Mouse (Mus musculus): ENCODE data around the gene Tmem100. TPM values are rescaled to one million over a fixed set of nuclear protein-coding genes. Genes with fewer than 3 reads are reported as not detected.

Tmem100 gene
- polyA plus RNA-seq, 1 experiment from 2014 or later, result 7.7 TPM

DNA sequence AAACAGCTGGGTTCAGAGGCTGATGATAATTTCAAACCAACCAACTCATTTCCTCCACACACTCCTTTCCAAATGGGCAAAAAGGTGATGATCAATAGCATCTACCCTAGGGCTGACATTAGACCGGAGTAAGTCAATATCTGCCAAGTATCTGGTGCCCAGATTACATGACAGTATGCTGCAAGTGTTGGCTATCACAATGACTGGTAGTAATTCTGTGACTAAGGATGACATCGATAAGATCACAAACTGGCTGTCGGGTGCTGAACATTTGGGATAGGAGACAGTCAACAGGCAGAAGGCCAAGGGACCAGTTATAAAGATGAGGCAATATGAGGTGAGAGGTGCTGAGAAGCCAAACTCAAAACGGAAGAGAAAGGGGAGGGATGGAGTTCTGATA is 29.5 kb upstream of the Tmem100 start:
- Histone ChIP-seq H3K9me3 (no peaks in the 10 kb centered on the region), H3K36me3 (replicated peaks) (no peaks in the 10 kb centered on the region), H3K27ac (replicated peaks) (no peak overlapping the region), H3K4me3 (no peak overlapping the region), H3K4me1 (peaks cover 8% of the 10 kb centered on the region), H3K27me3 (replicated peaks; ENCODE audit: low read depth, poor library complexity, severe bottlenecking) (no peaks in the 10 kb centered on the region)
- 88% methylated on average over 4 of the region's 4 CpGs for WGBS
- no peak for DNase-seq (ENCODE audit: low spot score)

DNA sequence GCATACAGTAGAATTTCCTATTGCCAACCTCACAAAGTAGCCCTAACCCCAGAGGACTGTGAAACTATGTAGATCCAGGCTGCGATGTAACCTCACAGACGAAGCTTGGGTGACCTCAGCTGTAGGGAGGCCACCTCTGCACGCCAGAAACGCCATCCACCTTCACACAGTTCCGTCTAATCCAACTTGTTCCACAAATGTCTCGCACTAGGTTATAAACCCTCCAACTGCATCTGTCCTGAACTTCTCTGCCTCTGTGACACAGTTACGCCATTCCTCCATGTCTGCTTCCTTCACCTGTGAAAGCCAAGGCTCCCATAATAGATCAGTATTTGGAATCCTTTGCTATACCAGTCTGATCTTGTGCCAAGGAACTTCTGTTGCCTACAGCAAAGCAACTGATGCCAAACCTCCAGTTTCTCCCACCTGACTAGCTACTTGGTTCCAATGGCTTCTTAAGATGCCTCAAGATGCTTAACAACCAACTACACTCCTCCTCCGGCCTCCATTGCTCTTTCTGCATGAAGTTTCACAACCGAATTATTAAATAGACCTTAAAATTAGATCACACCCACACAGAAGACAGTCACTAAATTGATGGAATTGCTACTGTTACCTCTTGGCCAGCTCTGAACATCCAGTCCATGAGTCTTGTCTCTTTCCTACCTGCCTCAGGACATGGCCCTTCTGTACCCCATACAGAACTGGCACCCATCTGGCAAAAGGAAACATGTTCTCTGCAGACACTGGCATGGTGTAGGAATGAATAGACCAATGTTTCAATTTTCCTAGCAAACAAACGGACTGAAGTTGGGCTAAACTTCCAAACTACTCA is 28.5 kb upstream of the Tmem100 start:
- H3K9me3 ChIP-seq, result no peaks in the 10 kb centered on the region
- DNase-seq (ENCODE audit: low spot score), result no peak
- H3K36me3 ChIP-seq (replicated peaks), result no peaks in the 10 kb centered on the region
- peaks cover 8% of the 10 kb centered on the region for H3K4me1 ChIP-seq
- peak overlapping the region; percentile 74 for H3K4me3 ChIP-seq
- no peaks in the 10 kb centered on the region for H3K27me3 ChIP-seq (replicated peaks; ENCODE audit: low read depth, poor library complexity, severe bottlenecking)
- no peak overlapping the region for H3K27ac ChIP-seq (replicated peaks)
- 86% methylated on average over 10 of the region's 10 CpGs for WGBS

DNA sequence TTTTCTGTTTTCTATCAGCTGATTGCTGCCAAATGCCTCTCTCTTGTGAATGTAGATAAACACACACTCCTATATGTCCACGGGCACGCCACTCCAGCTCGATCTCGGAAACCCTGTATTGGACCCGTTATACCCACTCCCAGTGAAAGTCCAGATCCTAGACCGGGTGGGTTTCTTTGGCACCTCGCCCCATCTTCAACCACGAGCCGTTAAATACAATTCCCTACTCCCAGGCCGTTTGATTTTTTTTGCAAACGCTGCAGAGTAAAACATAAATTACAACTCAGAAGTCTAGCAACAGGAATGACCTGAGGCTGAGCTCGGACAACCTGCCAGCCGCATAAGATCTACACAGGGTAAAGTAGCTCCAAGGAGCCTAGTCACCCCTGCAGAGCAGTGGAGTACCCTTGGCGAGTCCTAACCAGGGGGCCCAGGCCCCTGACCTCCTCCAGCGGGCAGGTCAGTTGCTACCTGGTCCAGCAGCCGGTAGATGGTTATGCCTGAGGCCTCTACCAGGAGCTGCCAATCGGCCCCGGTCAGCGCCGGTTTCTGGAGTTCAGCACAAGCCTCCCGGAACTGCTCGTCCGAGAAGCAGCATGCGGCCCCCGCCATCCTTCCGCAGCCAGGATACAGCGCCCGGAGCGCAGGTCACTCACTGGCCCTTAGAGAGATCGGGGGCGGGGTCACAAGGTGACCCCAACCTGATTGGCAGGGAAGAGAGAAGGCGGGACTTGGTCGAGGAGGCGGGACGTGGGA is 27.7 kb upstream of the Tmem100 start, which contains the start of gene Pctp:
Gene Pctp (minus strand): TSS at position 664 of the 756 bp plus-strand sequence.
- 16% methylated on average over 35 of the region's 35 CpGs for WGBS
- peaks cover 8% of the 10 kb centered on the region for H3K4me1 ChIP-seq
- H3K9me3 ChIP-seq, result no peaks in the 10 kb centered on the region
- H3K27me3 ChIP-seq (replicated peaks; ENCODE audit: low read depth, poor library complexity, severe bottlenecking), result no peaks in the 10 kb centered on the region
- DNase-seq (ENCODE audit: low spot score), result peak; percentile 92
- H3K36me3 ChIP-seq (replicated peaks), result no peaks in the 10 kb centered on the region
- peak within 1 kb of the TSS; percentile 88 for H3K27ac ChIP-seq (replicated peaks)
- H3K4me3 ChIP-seq, result peak within 1 kb of the TSS; percentile 74

DNA sequence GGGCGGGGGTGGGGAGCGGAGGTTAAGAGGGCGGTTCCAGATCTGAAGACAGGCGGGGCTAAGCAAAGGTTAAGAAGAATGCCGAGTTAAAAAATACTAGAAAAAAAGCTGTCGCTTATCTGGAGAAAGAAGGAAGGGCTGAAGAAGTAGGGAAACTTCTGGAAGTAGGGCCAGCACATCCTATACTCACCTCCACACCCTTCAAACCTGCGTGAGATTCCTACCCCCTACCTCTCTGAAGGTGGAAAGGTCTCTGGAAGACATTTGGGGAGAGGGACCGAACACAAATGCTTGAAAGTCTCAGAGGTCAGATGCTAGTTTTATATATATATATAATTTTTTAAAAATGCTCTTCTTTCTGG is 27.2 kb upstream of the Tmem100 start:
- WGBS, result 11% methylated on average over 8 of the region's 8 CpGs
- peak overlapping the region; percentile 59; the same call in 1 of the 2 replicates for H3K27ac ChIP-seq (replicated peaks)

DNA sequence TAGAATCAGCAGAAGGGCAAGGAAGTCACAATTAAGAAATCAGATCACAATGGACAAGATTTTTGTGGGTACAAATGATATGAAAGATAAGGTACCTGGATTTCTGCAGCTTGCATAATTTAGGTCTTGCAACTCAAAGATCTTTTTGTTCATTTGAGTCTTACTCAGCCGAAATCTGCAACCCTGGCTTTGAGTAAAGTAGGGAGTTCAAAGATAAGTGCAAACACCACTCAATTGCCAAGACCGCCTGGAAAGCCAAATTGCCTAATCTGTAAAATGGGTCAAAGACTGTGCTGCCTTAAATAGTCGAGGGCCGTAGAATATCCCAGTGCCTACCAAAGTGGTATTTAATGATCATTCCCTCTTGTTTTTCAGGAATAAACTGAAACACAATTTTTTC is 26.8 kb upstream of the Tmem100 start:
- Histone ChIP-seq H3K36me3 (replicated peaks) (no peaks in the 10 kb centered on the region), H3K27ac (replicated peaks) (no peak overlapping the region), H3K27me3 (replicated peaks; ENCODE audit: low read depth, poor library complexity, severe bottlenecking) (no peaks in the 10 kb centered on the region), H3K4me1 (peaks cover 8% of the 10 kb centered on the region), H3K4me3 (no peak overlapping the region; the same call in 1 of the 2 replicates), H3K9me3 (no peaks in the 10 kb centered on the region)
- DNase-seq (ENCODE audit: low spot score), result no peak
- WGBS, result 92% methylated on average over 4 of the region's 4 CpGs

More for the DNA sequence above, 27.2 kb upstream of the Tmem100 start:
- DNase-seq (ENCODE audit: low spot score), result no peak
- H3K27me3 ChIP-seq (replicated peaks; ENCODE audit: low read depth, poor library complexity, severe bottlenecking), result no peaks in the 10 kb centered on the region
- no peaks in the 10 kb centered on the region for H3K9me3 ChIP-seq
- H3K36me3 ChIP-seq (replicated peaks), result no peaks in the 10 kb centered on the region
- H3K4me3 ChIP-seq, result peak overlapping the region; percentile 74
- H3K4me1 ChIP-seq, result peaks cover 8% of the 10 kb centered on the region

DNA sequence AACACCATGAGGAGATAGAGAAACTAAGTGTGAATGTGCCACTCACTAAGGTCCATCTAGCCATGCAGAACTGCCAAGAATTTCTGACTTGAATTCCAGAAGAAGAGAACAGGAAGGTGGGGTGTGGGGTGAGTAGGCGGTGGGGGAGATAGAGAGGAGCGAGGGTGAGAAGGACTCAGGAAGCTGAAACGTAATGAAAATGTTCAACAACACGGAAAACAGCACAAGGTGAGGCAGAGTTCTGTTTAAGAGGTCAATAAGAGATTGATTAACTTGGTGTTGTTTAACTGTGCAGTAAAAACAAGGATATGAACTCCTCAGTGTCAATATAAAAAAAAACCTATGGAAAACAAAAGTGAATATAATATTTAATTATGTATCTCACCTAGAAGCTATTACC is 24.0 kb upstream of the Tmem100 start:
- 78% methylated on average over 4 of the region's 4 CpGs for WGBS
- H3K27ac ChIP-seq (replicated peaks), result no peak overlapping the region
- H3K4me1 ChIP-seq, result peaks cover 8% of the 10 kb centered on the region
- H3K4me3 ChIP-seq, result no peak overlapping the region
- H3K9me3 ChIP-seq, result no peaks in the 10 kb centered on the region
- DNase-seq (ENCODE audit: low spot score), result no peak
- H3K27me3 ChIP-seq (replicated peaks; ENCODE audit: low read depth, poor library complexity, severe bottlenecking), result 0 out of 2 replicates have a peak, but pooled peaks cover 4% of the 10 kb centered on the region
- H3K36me3 ChIP-seq (replicated peaks), result no peaks in the 10 kb centered on the region

DNA sequence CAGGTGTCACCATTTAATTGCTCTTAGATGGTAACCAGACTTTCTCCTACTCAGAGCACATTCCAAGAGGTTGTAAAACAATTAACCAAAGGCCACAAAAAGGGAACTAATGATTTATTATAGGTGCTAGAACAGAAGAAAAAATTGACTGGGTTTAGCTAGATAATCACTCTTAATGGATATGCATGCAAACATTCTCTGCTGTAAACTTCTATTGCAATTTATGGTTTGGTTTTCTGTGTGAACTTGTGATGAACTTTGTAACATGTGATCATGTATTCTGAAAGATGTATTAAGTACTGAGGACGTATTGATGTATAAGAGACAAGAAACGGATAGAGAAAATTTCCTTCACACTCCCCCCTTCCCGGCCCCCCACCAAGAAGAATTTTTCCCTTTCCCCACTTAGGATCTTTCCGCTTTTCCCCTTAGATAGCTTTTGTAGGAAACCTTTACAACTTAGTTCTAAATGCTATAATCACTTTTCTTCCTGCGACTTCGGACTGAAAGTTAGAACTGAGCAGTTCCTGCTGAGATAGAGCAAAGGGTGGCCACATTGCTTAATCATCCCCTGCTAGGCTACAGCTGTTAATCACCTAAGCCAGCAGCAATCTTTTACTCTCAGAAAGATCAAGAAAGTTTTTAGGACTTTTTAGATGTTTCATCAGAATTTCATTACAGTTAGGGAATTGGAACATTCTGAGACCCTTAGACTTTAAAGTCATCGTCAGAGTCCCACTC is 22.2 kb upstream of the Tmem100 start:
- Histone ChIP-seq H3K9me3 (no peaks in the 10 kb centered on the region), H3K4me3 (no peak overlapping the region), H3K27ac (replicated peaks) (no peak overlapping the region), H3K27me3 (replicated peaks; ENCODE audit: low read depth, poor library complexity, severe bottlenecking) (0 out of 2 replicates have a peak, but pooled peaks cover 4% of the 10 kb centered on the region), H3K4me1 (no peaks in the 10 kb centered on the region), H3K36me3 (replicated peaks) (no peaks in the 10 kb centered on the region)
- no peak for DNase-seq (ENCODE audit: low spot score)
- WGBS, result 52% methylated on average over 7 of the region's 7 CpGs

DNA sequence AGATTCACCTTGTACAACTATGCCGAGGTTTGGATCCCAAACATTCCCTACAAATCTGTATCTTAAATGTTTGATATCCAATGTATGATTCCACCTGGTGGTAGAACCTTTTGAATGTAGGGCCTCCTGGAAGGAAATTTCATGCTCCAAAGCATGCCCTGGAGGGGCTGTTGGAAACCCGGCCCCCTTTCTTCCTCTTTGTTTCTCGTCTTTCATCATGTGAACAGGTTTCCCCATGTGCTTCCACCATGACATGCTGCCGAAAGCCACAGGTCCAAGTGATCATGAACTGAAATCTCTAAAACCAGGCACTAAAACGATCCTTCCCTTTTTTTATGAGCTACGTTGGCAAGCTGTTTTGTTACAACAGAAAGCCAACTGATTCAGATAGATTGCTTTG is 16.5 kb upstream of the Tmem100 start:
- Histone ChIP-seq H3K27ac (replicated peaks) (no peak overlapping the region), H3K4me1 (peaks cover 7% of the 10 kb centered on the region), H3K9me3 (no peaks in the 10 kb centered on the region), H3K27me3 (replicated peaks; ENCODE audit: low read depth, poor library complexity, severe bottlenecking) (0 out of 2 replicates have a peak, but pooled peaks cover 4% of the 10 kb centered on the region), H3K36me3 (replicated peaks) (no peaks in the 10 kb centered on the region), H3K4me3 (no peak overlapping the region)
- 88% methylated on average over 6 of the region's 6 CpGs for WGBS
- no peak for DNase-seq (ENCODE audit: low spot score)

DNA sequence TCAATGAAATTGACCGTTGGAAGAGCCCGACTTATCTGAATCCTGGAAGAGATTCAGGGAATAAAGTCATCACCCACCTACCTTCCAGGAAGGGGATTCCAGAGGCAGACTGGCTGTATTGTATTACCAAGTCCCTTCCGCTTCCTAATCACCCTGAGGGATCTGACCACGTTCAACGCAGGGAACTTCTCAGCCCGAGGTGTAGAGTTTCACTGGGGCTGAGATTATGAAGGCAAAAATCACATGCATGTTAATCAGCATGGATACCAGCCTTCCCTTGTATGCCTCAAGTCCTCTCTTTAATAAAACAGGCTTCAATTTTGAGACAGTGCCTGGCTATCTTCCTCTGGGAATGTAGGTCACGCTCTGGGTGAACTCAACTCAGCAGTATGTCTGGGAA is 14.9 kb upstream of the Tmem100 start:
- DNase-seq (ENCODE audit: low spot score), result peak; percentile 42
- H3K36me3 ChIP-seq (replicated peaks), result no peaks in the 10 kb centered on the region
- 0 out of 2 replicates have a peak overlapping the region, but pooled peaks have one; percentile 3 for H3K27ac ChIP-seq (replicated peaks)
- peaks cover 7% of the 10 kb centered on the region for H3K4me1 ChIP-seq
- WGBS, result 39% methylated on average over 7 of the region's 7 CpGs
- H3K9me3 ChIP-seq, result no peaks in the 10 kb centered on the region
- H3K4me3 ChIP-seq, result no peak overlapping the region
- H3K27me3 ChIP-seq (replicated peaks; ENCODE audit: low read depth, poor library complexity, severe bottlenecking), result no peaks in the 10 kb centered on the region

DNA sequence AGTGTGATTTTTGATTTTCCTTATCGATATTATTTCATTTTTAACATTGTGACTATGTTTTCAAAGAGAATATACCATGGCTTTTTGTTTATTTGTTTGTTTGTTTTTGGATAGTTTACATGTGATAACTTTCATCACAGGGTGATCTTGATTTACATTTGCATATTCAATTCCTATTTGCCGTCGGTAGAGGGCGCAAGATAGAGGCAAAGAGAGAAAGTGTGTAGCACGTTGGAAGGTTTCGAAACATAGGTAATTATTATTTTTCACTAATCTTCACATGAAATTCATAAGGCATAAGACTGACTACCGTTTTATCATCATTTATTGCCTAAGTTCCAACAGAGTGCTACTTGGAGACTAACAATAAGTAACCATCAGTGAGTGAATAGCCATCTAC is 11.0 kb upstream of the Tmem100 start:
- H3K9me3 ChIP-seq, result no peaks in the 10 kb centered on the region
- H3K36me3 ChIP-seq (replicated peaks), result no peaks in the 10 kb centered on the region
- no peak overlapping the region for H3K4me3 ChIP-seq
- no peak for DNase-seq (ENCODE audit: low spot score)
- WGBS, result 24% methylated on average over 7 of the region's 7 CpGs
- peaks cover 7% of the 10 kb centered on the region for H3K4me1 ChIP-seq
- no peak overlapping the region for H3K27ac ChIP-seq (replicated peaks)
- no peaks in the 10 kb centered on the region for H3K27me3 ChIP-seq (replicated peaks; ENCODE audit: low read depth, poor library complexity, severe bottlenecking)

DNA sequence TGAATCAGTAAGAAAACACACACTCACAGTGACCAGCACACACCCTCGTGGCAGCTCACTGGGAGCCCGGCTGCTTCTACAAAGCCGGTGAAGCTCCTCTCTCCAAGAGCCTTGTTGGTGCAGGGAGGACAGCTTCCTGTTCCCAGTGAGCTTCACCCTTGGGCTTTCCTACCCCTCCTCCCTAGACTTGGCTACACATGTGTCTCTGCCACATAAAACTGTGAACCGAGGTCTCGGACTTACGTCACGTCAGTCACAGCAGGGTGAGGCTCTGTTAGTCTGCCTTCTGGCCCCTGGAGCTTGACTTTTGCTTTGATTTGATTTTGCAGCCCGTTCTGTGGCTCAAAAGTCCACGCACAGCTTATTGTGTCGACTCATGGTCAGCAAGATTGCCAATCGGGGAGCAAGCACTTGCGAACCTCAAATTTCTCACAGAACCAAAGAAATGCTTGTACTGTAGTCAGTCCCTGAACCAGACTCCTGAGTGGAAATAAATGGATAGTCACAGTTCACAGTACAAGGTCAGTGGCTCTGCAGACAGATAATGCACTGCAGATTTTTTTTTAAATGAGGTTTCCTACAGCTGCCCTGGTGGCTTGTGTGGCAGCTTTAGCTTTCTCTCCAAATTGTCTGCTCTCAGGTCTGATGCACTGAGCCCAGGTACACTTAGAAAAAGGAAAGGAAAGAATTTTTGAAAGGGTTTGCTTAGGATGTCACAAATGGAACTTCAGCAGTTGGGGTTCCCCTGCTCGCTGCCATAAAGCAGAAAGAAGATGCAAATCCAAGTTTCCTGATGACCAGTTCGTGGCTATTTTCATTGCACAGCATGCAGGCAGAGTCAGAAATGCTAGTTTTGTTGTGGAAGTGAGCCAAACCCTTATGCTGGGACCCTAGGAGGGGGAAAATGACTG is 4.0 kb upstream of the Tmem100 start:
- no peaks in the 10 kb centered on the region for H3K9me3 ChIP-seq
- no peak for DNase-seq (ENCODE audit: low spot score)
- H3K27ac ChIP-seq (replicated peaks), result peak overlapping the region; percentile 7; the same call in 1 of the 2 replicates
- H3K27me3 ChIP-seq (replicated peaks; ENCODE audit: low read depth, poor library complexity, severe bottlenecking), result peaks cover 8% of the 10 kb centered on the region
- no peak overlapping the region for H3K4me3 ChIP-seq
- peaks cover 37% of the 10 kb centered on the region for H3K4me1 ChIP-seq
- no peaks in the 10 kb centered on the region for H3K36me3 ChIP-seq (replicated peaks)
- WGBS, result 63% methylated on average over 14 of the region's 14 CpGs
